Mouse (Mus musculus): Measurements from ENCODE around the gene Etl4.

Etl4 gene

DNA sequence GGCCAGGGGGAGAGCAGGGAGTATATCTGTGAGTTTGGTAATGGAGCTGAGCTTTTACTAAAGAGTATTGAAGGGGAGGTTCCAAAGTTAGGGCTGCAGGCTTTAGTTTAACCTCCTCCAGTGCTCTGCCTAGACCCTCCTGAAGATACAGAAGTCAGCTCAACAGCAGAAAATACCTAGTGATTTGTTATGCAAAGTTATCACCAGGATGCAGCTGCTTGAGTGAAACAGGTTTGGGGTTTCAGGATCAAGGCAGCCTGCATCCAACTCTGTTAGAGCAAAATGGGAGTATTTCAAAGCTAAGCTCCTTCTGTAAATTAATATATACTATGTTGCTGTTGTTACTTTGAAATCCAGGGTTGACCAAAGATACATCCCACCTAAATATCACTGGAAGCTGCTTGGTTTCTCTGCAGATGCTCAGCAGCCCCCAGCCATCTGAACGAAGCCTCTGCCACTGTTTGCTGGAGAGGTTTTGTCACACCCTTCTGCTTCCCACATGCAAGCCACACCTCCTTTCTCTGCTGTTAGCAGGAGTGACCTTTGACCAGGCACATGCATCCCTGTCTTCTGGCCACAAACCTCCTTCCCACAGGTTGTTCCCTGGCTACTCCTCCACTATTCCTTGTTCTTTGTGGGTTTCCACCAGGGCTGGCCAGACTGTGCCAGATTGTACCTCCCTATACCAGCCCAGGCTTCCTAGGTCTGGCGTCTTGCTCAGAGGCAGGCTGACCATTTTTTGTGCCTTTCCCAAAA is 814.6 kb downstream of the Etl4 start:
- no peak for DNase-seq

DNA sequence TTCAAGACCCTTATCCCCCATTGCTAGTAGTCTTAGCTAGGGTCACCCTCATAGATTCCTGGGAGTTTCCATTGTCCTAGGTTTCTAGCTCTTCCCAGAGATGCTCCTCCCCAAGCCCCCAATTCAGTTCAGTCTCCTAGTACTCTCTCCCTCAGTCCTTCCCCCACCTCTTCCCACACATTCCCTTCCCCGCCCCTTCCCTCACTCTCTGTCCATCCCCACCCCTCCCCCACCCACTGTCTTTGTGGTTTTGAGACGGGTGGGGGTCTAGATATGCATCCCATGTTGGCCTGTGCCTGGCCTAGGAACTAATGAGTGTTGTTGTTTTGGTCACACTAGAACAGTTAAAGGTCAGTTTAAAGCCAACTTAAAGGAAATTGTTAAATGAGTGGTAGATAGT is 817.4 kb downstream of the Etl4 start:
- no peak for DNase-seq

DNA sequence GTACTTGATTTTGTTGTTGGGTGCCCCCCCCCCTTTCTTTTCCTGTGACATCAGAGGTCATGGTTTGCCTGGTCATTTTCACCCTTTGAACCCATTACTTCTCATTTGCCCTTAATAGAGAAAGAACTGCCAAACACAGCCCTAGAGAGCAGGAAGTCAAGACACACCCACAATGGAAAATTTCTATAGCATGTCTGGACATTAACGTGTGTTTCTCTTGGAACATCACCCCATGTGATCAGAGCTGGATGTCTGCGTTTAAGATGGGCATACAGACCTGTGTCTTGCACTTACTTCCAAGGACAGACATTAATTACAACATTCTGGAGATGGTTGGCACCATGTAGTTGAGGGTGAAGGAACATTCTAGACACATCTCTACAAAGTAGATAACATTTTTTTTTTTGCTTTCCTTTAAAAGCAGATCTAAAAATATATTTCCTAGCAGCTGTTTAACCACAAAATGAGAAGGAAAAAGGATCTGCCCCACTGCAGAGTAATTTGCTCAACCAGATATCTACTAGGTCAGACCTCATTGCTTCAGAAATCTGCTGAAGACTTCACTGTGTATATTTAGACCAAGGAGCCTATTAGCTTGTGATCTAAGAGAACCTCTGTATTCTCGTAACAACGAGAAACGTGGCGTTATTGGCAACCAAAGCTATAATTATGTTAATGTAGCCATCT is 818.3 kb downstream of the Etl4 start:
- no peak for DNase-seq

DNA sequence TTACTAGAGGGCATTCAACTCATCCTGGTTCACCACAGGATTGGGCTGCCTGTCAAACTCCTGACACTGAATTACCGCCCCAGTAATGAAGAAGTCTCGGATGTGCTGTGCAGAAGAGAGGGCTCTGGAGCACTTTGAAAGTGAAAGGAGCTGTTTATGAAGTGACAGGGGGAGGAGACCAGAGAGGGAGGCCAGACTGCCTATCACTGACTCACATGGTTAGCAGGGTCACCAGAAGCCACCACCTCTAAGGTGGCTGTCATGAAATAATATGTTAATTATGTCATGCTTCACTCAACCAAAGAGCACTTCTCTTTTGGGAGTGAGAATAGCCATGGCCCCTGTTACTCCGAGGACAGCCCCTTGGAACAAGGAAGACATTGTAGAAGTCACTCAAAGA is 825.9 kb downstream of the Etl4 start:
- DNase-seq: no peak

DNA sequence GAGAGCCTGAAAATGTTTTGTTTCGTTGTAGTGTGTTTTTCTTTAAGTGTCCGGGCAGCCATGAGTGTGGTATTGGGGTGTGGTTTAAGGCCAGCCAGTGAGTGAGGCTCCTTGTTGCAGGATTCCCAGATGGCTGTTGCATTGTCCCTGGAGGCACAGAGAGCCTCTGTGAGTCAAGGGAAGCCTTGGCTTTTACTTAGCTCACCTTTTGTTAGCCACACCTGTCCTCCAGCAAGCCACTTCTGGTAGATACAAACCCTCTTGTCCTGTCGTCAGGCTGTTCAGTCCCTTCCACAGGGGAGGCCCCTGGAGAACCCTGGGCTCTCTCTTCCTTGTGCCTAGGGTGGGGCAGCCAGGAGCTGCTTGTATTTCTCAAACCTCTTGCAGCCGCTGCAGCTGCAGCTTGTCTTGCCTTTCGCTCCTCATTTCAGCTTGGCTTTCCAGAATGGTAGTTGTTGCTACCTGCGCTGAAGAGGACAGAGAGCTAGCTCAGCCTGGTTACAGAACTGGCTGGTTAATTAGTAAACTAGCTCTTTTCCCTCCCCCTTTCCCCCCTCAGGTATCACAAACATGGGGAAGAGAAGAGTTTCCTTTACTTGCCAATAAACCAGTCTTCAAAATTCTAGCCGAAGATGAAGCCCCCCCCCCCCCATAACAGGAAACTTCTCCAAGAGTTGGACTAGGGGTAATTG is 826.9 kb downstream of the Etl4 start:
- peak; percentile 6 for DNase-seq

DNA sequence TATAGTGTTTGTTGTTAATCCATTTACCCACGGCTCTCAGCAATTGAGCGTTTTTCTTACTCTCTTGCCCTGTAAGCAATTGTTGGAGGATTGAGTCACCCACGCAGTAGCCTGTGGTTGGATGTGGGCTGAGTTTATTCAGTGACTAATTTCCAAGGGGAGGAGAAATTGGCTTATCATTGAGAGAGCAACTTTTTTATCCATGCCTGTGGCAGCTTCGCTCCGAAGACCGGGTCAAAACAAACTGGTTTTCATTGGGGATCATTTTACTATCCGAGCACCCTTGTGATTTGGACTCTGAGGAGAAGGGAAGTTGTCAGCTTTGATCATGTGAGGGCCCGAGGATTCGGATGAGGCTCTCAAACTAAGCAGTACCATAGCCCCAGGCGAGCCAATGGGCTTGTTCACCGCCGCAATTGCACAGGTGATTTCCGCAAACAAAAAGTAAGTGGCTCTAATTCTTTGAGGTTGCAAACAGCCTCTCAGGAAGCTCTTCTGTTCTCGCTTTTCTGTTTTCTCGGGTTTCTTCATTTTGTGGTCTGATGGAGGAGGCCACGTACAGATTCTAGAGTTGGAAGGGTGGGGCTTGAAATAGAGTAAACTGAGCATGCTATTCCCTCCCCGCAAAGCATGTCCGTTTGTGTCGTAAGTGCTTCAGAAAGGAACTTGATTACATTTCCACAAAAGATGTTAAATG is 827.7 kb downstream of the Etl4 start:
- DNase-seq: peak; percentile 11

DNA sequence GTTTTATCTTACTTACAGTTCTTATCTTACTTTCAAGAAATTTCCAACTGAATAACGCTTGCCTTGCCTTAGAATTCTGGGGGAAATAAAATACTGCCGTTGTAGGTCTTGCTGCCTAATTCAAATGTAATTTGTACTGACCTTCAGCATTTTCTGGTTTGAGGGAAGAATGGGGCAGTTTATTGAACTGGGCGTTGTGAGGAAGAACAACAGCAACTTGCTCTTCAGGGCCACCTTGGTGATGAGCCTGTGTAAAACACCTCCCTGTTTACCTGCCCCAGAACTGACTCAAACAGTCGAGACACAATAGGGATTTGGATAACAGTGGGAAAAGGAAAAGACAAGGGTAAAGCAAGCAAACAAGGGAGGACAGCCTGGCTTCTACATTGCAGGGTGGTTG is 828.3 kb downstream of the Etl4 start:
- no peak for DNase-seq

DNA sequence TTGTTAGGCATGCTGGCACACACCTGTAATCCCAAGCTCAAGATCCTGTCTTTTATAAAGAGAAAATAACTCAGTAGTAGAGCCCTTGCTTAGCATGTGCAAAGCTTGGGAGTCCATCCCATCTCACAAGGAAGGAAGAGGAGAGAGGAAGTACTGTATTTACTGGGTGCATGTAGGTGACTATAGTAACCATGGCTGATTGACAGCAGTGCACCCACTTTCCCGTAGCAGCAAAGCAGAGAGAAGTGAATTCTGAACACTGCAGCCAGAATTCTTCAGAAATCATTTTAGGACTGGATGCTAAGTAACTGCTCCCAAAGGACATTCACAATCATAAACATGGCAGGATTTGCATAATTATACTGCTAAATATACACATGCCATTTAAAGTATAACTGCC is 838.1 kb downstream of the Etl4 start:
- no peak for DNase-seq

DNA sequence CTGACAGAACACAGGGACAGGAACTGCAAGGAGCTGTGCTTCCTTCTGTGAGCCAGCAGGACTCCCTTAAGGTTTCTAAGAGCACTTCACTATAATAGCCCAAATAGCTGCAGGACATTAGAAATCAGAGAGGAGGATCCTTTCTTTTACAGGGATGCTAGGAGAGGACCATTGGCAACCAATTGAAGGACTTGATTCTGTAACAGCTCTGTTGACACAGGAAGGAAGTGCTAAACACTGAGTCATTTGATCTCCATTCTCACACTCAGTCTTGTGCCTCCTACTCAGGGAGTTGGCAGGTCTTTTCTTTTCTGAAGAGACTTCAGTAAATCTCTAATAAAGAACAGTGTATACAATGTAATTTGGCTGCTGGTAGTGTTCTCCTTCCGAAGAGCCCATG is 838.9 kb downstream of the Etl4 start:
- DNase-seq: no peak

DNA sequence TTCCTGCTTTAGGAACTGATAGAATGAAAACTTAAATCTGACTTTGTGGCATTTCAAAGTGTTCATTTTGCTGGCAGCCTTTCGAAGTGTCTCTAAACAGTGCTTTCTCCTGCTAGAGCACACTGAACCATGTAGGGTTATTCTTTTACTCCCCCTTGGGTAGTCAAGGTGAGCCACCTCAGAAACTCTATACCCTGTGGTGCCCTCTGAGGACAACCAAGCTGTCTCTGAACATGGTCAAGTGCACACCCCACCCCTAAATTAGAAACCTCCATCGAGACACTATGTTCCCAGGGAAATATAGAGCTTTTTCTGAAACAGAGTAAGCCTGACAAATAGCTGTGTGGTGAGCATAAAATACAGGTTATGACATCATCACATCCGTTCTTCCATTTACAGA is 840.1 kb downstream of the Etl4 start:
- no peak for DNase-seq

DNA sequence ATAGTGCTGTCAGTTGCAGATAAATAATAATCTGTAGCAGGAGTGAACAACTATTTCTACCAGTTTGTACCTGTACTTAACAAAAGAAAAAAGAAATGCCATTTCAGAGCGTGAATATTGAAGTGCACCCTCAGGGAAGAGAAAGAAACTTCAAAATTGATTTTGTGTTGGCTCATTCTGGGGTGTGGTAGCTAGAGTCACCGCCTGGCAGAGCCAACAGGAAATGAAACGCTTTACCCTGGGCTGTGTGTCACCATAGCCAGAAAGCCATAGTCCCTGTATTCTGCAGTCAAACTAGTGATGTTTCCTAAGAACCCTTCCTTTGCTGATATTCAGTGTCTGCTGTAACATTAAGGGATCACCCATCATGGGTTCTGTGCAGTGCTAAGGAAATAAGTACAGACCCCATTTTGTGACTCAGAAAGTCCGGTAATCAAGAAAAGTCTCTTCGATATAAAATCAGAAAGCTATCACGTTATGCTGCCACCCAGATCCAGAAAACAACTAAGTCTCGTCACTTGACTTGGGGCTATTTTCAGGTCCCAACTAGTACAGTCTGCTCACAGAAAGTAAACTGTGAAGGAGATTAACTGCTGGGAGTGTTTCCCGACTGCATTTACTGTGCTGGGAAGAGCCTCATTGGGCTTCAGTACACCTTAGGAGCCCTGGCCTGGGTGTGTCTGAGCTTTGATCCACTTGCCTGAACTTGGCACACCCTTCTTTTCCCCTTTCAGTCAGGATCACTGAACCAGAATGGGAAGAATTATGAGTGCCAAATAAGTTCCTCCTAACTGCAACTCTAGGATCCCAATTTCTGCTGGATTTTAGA is 843.9 kb downstream of the Etl4 start:
- DNase-seq: no peak

DNA sequence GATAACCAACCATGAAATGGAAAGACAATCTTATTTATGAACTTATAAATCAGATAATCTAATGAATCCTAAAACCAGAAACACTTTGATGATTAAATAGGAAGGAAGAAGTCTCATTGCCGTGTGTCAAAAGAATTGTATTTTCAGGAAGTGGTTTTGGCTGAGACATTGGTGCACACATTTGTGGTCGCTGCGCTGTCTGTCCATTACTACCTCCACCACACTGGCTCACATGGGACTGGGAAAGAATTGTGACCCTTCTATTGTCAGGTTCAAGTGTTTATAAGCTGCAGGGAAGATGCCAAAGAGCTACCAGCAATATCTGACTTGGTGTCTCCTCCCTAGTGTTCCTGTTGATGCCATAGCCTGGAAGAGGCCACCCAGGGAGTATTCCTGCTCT is 847.4 kb downstream of the Etl4 start:
- no peak for DNase-seq

DNA sequence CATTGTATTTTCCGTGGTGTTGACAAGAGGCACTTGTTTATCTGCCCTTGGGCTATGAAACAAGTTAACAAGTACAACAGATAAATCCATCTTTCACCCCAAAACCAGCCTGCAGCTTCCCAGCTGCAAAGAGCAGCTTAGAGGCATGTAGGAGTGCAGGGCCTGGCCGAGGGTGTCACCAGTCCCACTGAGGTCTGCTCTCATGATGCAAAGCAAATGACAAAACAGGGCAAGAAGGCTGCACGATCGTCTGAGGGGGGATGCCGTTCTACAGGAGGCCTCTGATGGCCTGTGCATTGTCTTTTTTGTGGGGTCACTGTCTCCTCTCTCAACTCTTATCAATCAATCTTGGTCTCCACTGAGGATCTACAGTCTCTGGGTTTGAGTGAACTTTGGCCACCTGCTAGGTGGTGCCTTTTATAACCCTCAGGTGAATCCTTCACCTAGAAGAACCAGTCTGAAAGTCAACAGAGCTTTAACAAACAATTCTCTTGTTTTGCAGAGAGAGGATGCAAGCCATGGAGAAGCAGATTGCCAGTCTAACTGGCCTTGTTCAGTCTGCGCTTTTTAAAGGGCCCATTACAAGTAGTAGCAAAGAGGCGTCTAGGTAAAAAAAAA is 849.6 kb downstream of the Etl4 start:
- DNase-seq: no peak

DNA sequence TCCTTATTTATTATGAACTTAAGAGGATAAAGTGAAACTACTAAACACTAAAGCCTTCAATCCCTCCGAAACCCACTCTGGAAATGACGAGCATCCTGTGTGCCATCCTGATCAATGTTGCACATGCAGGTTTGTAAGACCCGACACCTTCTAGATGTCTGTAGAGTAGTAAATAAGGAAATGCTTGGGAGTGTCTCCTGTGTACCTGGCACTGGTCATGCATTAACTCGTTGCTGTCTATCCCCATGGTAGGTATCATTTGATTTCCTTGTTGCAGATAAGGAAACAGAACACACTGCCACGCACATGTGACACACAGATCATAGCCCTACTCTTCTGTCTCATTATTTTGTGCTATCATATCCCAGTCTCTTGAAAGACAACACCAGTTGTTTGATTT is 851.7 kb downstream of the Etl4 start:
- DNase-seq: no peak

DNA sequence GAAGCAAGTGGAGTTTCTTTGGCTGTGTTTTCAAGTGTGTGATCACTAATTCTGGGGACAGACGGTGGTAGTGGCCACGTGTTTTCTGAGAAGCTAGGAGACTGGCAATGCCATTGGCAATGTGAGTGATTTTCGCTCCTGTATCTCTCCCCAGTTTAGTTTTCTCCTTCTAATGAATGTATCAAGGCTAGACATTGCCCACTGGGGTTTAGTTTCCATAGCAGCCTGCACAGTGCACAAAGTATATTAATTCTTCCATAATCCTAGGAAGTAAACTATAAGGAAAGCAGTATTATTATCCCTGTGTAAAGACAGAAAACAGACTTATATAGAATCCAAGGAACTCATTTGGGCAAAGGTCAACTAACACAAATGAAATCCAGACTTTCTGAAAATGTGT is 852.2 kb downstream of the Etl4 start:
- no peak for DNase-seq

DNA sequence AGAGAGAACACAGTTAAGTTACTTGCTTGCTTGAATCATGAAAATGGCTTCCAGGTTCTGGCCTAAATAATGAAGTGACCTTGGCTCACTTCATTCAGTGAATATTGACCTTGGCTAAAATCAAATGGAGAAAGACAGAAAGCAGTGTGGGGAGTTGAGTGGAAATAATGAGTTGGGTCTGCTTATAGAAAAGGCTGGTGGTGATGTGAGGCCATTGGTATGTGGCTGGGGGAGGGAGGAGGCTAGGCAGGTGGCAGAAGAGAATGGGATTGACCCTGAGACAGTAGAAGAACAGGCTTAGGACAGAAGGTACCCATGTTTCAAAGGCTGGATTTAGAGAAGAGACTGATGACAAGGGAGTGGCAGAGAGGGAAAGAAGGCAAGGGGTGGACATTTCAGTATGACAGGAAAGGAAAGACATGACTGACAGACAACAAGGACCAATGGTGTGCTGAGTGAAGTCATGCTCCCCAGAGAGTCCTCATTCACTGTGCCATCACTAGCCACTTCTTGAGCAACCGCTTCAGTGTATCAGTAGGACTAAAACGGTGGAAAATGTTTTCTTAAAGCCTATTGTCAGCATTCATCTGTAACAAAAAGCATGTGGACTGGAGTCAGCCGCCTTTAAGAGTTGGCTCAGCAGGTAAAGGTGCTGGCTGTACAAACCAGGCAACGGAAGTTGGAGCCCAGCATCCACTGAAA is 854.1 kb downstream of the Etl4 start:
- DNase-seq: no peak

DNA sequence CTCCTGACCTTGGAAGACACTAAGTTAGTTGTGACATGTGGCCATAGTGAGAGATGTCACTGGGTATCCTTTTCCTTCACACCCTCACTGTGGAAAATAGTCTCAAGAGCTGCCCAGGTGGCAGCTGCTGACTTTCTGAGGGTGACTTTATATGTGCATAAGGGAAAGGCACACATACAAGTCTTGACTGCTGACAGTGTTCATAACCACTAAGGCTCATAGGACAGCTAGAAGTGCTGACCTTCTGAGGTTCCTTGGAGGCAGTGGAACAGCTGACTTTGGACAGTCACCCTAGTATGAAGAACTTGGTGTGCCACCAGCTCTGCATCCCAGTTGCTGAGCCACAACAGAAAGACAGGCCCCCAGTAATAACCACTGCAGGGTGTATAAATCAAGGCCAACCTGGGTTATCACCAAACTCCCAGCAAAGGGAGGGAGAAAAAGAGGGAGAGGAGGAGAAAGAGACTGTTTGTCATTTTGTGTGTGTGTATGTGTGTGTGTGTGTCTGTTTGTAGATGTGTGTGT is 855.0 kb downstream of the Etl4 start:
- no peak for DNase-seq

DNA sequence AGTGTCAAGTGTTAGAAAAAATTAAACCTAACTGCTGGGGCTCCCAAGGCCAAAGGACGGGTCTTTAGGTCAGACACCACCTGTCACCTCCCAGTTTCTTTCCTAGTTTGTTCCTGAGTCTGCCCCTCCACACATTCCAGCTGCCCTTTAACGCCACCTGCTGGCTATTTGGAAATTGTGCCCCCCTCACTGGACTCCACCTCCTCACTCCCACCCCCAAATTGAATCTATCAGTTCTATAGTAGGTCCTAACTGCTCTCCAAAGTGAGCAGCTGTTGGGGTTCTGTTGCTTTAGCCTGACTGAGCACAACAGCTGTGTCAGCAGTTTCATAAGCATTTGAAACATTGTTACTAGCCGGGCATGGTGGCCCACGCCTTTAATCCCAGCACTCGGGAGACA is 859.1 kb downstream of the Etl4 start:
- DNase-seq: no peak

DNA sequence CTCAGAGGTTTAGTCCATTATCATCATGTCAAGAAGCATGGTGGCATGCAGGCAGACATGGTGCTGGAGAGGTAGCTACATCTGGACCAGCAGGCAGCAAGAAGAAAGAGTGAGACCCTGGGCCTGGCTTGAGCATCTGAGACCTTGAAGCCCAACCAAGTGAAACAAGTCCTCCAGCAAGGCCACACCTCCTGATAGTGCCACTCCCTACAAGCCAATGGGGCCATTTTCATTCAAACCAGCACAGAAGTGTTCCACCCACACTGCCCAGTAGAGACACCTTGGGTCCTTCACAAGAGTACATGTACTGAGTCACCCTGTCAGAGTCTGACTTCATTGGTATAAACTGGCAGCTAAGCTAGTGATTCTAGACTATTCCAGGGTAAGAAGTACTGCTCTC is 860.6 kb downstream of the Etl4 start:
- DNase-seq: no peak

DNA sequence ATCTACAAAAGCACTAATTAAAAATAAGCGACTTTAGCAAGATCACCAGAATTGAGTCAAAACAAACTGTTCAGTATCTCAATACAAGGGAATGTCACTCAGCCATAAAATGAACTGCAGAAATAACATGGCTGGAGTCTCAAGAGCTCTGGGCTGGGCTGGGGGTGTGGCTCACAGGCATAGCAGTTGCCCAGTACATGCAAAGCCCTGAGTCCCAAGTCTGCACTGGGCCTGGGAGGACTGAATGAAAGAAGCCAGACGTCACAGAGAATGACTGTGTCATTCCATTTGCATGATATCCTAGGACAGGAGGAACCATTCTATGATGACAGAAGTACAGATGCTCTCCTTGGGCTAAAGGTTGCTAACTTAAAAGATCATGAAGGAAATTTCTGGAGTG is 864.9 kb downstream of the Etl4 start:
- DNase-seq: no peak

DNA sequence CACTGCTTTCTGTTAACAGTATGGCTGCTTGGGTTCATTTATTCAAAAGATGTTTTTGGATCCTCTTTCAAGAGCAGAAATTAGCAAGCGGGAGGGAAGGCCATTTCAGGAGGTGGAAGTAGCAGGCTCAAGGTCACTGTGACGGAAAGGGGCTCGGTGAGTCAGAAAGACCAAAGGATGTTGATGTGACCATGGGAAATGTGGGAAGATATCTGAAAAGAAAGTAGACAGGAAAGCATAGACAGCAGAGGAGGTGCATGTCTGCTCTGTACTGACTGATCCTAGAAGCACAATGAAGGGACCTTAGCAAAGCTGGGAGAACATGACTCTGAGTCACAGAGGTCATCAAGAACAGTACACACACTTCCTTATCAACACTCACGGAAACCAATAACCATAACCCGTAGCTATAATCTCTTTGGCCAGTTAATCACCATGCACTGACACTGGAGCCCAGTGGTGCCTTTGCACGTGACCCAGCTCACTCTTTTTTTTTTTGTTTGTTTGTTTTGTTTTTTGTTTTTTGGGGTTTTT is 866.7 kb downstream of the Etl4 start:
- no peak for DNase-seq

Data from lung, postnatal 10 days (tissue).